ENCODE assay signal across 20 mouse cellular contexts in genomic region chr1:85955150-85955549, GRCm38 (mm10). TPM values are rescaled to one million over a fixed set of nuclear protein-coding genes. Genes with fewer than 3 reads are reported as not detected.
"Had no signal": no experiment of that assay in that cellular context is flagged by ENCODE, and none has a peak within 500 bp of the region (broad histone marks: within the 10 kb centered on the region; RNA-seq: fewer than 3 reads in every experiment).

No protein-coding gene starts in this region.

- DNase-seq: liver, postnatal 0 days; lung, adult 2 months; lung, postnatal 10 days; lung, postnatal 36 days; right cerebral cortex, postnatal 14 days; spleen, adult 18-20 months; thymus, adult 18-20 months; thymus, postnatal 14 days; thymus, postnatal 36 days had no signal

- H3K9ac ChIP-seq: liver, embryonic 15.5 days; liver, postnatal 0 days; midbrain, embryonic 13.5 days; midbrain, embryonic 15.5 days; neural tube, embryonic 12.5 days had no signal

- H3K27me3 ChIP-seq: liver, embryonic 15.5 days; midbrain, embryonic 13.5 days; midbrain, embryonic 15.5 days; neural tube, embryonic 12.5 days had no signal

- H3K27ac ChIP-seq: liver, embryonic 15.5 days; macrophage; midbrain, embryonic 13.5 days; midbrain, embryonic 15.5 days; neural tube, embryonic 12.5 days had no signal

- H3K9me3 ChIP-seq: liver, embryonic 15.5 days; megakaryocyte, embryonic 14.5 days; midbrain, embryonic 13.5 days; midbrain, embryonic 15.5 days; neural tube, embryonic 12.5 days had no signal

- ATAC-seq: liver, postnatal 0 days; midbrain, embryonic 13.5 days; midbrain, embryonic 15.5 days had no signal

- H3K4me2 ChIP-seq: liver, embryonic 15.5 days; midbrain, embryonic 11.5 days; midbrain, embryonic 13.5 days; midbrain, embryonic 15.5 days; neural tube, embryonic 12.5 days had no signal

- H3K4me1 ChIP-seq: neural tube, embryonic 12.5 days had no signal

- H3K36me3 ChIP-seq: liver, embryonic 15.5 days; midbrain, embryonic 13.5 days; midbrain, embryonic 15.5 days; neural tube, embryonic 12.5 days had no signal

- H3K4me3 ChIP-seq: liver, embryonic 15.5 days; megakaryocyte, embryonic 14.5 days; midbrain, embryonic 13.5 days; midbrain, embryonic 15.5 days; neural tube, embryonic 12.5 days had no signal

RNA-seq across cellular contexts. Expression of gene Gpr55, which starts 5.7 kb away (rescaled TPM):
- total RNA-seq: megakaryocyte progenitor cell, adult 5-6 weeks had no signal
- polyA plus RNA-seq: lung, embryonic 16.5 days; midbrain, embryonic 11.5 days; stomach, embryonic 14.5 days had no signal

RNA-seq across cellular contexts. Expression of gene 4933407L21Rik, which starts 26.9 kb away (rescaled TPM):
- total RNA-seq: megakaryocyte progenitor cell, adult 5-6 weeks; monocyte, adult 5-6 weeks had no signal
- polyA plus RNA-seq: liver, embryonic 15.5 days; lung, adult 2 months; macrophage had no signal
